In genomic region chr16:91649246-91649645, GRCm38 (mm10) we compare ENCODE assay signal across 8 mouse cellular contexts. TPM values are rescaled to one million over a fixed set of nuclear protein-coding genes. Genes with fewer than 3 reads are reported as not detected.
DNase-seq lines count a peak whose midpoint lies in the region; ATAC-seq and TF ChIP-seq lines count a peak whose summit lies in the region.

No protein-coding gene starts in this region.

- no peak for TF ChIP-seq RAD21 in MEL (IDR thresholded peaks at IDR 0.05; ENCODE audit: low read depth, low read length)

- no peak overlapping the region for H3K27ac ChIP-seq in heart, embryonic 12.5 days (ENCODE audit: poor library complexity, severe bottlenecking)
- no peak overlapping the region for H3K27ac ChIP-seq in MEL (ENCODE audit: control insufficient read depth, low read depth, low read length)
- H3K27ac ChIP-seq in hindbrain, embryonic 11.5 days (ENCODE audit: low read depth, low read length) = no peak overlapping the region
- H3K27ac ChIP-seq in midbrain, embryonic 11.5 days (ENCODE audit: low read depth, low read length) = no peak overlapping the region

- peak overlapping the region; percentile 79 for H3K4me2 ChIP-seq in heart, embryonic 12.5 days
- H3K4me2 ChIP-seq in hindbrain, embryonic 11.5 days (replicated peaks; ENCODE audit: low read depth, low read length) = peak overlapping the region; percentile 50
- H3K4me2 ChIP-seq in midbrain, embryonic 11.5 days = peak overlapping the region; percentile 51

- H3K9ac ChIP-seq in heart, embryonic 12.5 days = peak overlapping the region; percentile 57
- peak overlapping the region; percentile 100 for H3K9ac ChIP-seq in MEL (ENCODE audit: control insufficient read depth, low read depth, low read length, poor library complexity, severe bottlenecking)
- 0 out of 2 replicates have a peak overlapping the region, but pooled peaks have one; percentile 24 for H3K9ac ChIP-seq in hindbrain, embryonic 11.5 days (ENCODE audit: low read depth, low read length)
- peak overlapping the region; percentile 38; the same call in 1 of the 2 replicates for H3K9ac ChIP-seq in midbrain, embryonic 11.5 days (ENCODE audit: low read length)

- TF ChIP-seq EP300 in MEL (IDR thresholded peaks at IDR 0.05; ENCODE audit: low read depth in 1 of 2, low read length in 2 of 2) = no peak

- H3K27me3 ChIP-seq in heart, embryonic 12.5 days (replicated peaks) = no peaks in the 10 kb centered on the region
- no peaks in the 10 kb centered on the region for H3K27me3 ChIP-seq in MEL (ENCODE audit: control insufficient read depth in 1 of 2, insufficient read depth in 2 of 2, low read length in 2 of 2)
- H3K27me3 ChIP-seq in hindbrain, embryonic 11.5 days (ENCODE audit: control insufficient read depth, insufficient read depth, low read length) = no peaks in the 10 kb centered on the region
- no peaks in the 10 kb centered on the region for H3K27me3 ChIP-seq in midbrain, embryonic 11.5 days (ENCODE audit: control insufficient read depth, insufficient read depth, low read length)

- intact Hi-C loops in heart, postnatal 10 days (cut with DNase I) = loop anchor here (5.0 kb wide), 1 partner anchor 52 kb away; the partner anchor contains the start of gene Tmem50b

- no peak for DNase-seq in heart, postnatal 10 days
- DNase-seq in MEL (ENCODE audit: low read depth, low spot score) = peak; percentile 33
- no peak for DNase-seq in hindbrain, embryonic 11.5 days (ENCODE audit: low spot score)
- no peak for DNase-seq in midbrain, embryonic 11.5 days (ENCODE audit: low spot score, missing footprints)
- DNase-seq in Muller cell, postnatal 12 days (ENCODE audit: inconsistent ontology term) = no peak
- no peak for DNase-seq in layer of hippocampus, postnatal 36 days

- no peak for ATAC-seq in heart, embryonic 12.5 days (ENCODE audit: insufficient number of reproducible peaks, low FRiP score)
- ATAC-seq in hindbrain, embryonic 11.5 days (ENCODE audit: low FRiP score) = no peak
- ATAC-seq in midbrain, embryonic 11.5 days (ENCODE audit: low FRiP score) = no peak
- ATAC-seq in megakaryocyte-erythroid progenitor cell, adult 5-6 weeks (replicated peaks; ENCODE audit: low FRiP score, low TSS enrichment, poor library complexity, severe bottlenecking) = no peak

- H3K4me1 ChIP-seq in heart, embryonic 12.5 days (replicated peaks) = peaks cover 12% of the 10 kb centered on the region
- peaks cover 5 to 10% of the 10 kb centered on the region in 2 experiments; a peak in 3 of 4 replicates for H3K4me1 ChIP-seq in MEL (ENCODE audit: control insufficient read depth in 1 of 2, insufficient read depth in 2 of 2, low read length in 2 of 2)
- H3K4me1 ChIP-seq in hindbrain, embryonic 11.5 days (replicated peaks; ENCODE audit: control insufficient read depth, insufficient read depth, low read length) = 0 out of 2 replicates have a peak, but pooled peaks cover 4% of the 10 kb centered on the region
- peaks cover 5% of the 10 kb centered on the region; the same call in 1 of the 2 replicates for H3K4me1 ChIP-seq in midbrain, embryonic 11.5 days (ENCODE audit: control insufficient read depth, insufficient read depth, low read length)

- H3K4me3 ChIP-seq in heart, embryonic 12.5 days = peak overlapping the region; percentile 40
- H3K4me3 ChIP-seq in MEL (ENCODE audit: control insufficient read depth in 1 of 2, insufficient read depth in 1 of 2, low read depth in 2 of 2, low read length in 2 of 2) = peak overlapping the region; percentile 62 to 95
- H3K4me3 ChIP-seq in hindbrain, embryonic 11.5 days (ENCODE audit: low read depth, low read length) = peak overlapping the region; percentile 84
- H3K4me3 ChIP-seq in midbrain, embryonic 11.5 days (ENCODE audit: low read depth, low read length) = peak overlapping the region; percentile 69

- no peaks in the 10 kb centered on the region for H3K9me3 ChIP-seq in heart, embryonic 12.5 days (replicated peaks)
- no peaks in the 10 kb centered on the region for H3K9me3 ChIP-seq in MEL (replicated peaks; ENCODE audit: insufficient read depth, low read length)
- H3K9me3 ChIP-seq in hindbrain, embryonic 11.5 days (ENCODE audit: control insufficient read depth, low read length) = no peaks in the 10 kb centered on the region
- H3K9me3 ChIP-seq in midbrain, embryonic 11.5 days (ENCODE audit: control insufficient read depth, low read length) = no peaks in the 10 kb centered on the region

- TF ChIP-seq CTCF in MEL (IDR thresholded peaks at IDR 0.05 in 2 of 3, conservative IDR thresholded peaks at IDR 0.05 in 1 of 3; ENCODE audit: control insufficient read depth in 1 of 3, insufficient read depth in 1 of 3, low read depth in 2 of 3, low read length in 3 of 3, poor library complexity in 1 of 3, severe bottlenecking in 1 of 3) = no peak

- WGBS in heart, embryonic 12.5 days = 55% methylated on average over 3 of the region's 3 CpGs
- WGBS in hindbrain, embryonic 11.5 days = 73% methylated on average over 3 of the region's 3 CpGs
- 69% methylated on average over 3 of the region's 3 CpGs for WGBS in midbrain, embryonic 11.5 days

- TF ChIP-seq POLR2A in MEL (IDR thresholded peaks at IDR 0.05; ENCODE audit: control insufficient read depth in 1 of 2, insufficient read depth in 1 of 2, low read depth in 1 of 2, low read length in 2 of 2, poor library complexity in 1 of 2) = no peak

- peaks cover 21% of the 10 kb centered on the region for H3K36me3 ChIP-seq in heart, embryonic 12.5 days
- peaks cover 32 to 36% of the 10 kb centered on the region in 2 experiments for H3K36me3 ChIP-seq in MEL (ENCODE audit: control insufficient read depth in 1 of 2, insufficient read depth in 2 of 2, low read length in 2 of 2)
- H3K36me3 ChIP-seq in hindbrain, embryonic 11.5 days (ENCODE audit: control insufficient read depth, insufficient read depth, low read length) = peaks cover 5% of the 10 kb centered on the region; the same call in 1 of the 2 replicates
- peaks cover 10% of the 10 kb centered on the region for H3K36me3 ChIP-seq in midbrain, embryonic 11.5 days (ENCODE audit: control insufficient read depth, insufficient read depth, low read length)

- peaks cover 79% of the 10 kb centered on the region for H3K79me2 ChIP-seq in MEL (ENCODE audit: control insufficient read depth, insufficient read depth, low read length, poor library complexity)

RNA-seq across cellular contexts. Expression of gene Son, which starts 1.9 kb away (rescaled TPM):
- 97.8 and 103 TPM in 2 replicates for polyA plus RNA-seq in heart, embryonic 12.5 days (2016; fragmentation: Nextera tagmentation; extraction: Ambion mirVana)
- 100 to 1,000 TPM; 201 to 204 TPM for total RNA-seq in heart, postnatal 10 days (2021)
- total RNA-seq in MEL (2012; rRNA removed) = 93.6 and 102 TPM in 2 replicates
- polyA plus RNA-seq in MEL (2012; ENCODE audit: insufficient read depth in 1 of 2, insufficient read length in 2 of 2, low read depth in 1 of 2, low replicate concordance in 2 of 2, missing spikeins in 1 of 2) = 100 to 1,000 TPM; 157 to 182 TPM
- 141 and 180 TPM in 2 replicates for polyA plus RNA-seq in hindbrain, embryonic 11.5 days (2014; fragmentation: Nextera tagmentation; extraction: Ambion mirVana)
- 144 and 148 TPM in 2 replicates for polyA plus RNA-seq in midbrain, embryonic 11.5 days (2014; fragmentation: Nextera tagmentation; extraction: Ambion mirVana)
- total RNA-seq in megakaryocyte-erythroid progenitor cell, adult 5-6 weeks (2014; fragmentation: Nextera tagmentation) = 233 and 272 TPM in 2 replicates
- total RNA-seq in megakaryocyte-erythroid progenitor cell, adult 5-6 weeks (2017) = 196 and 233 TPM in 2 replicates
- total RNA-seq in layer of hippocampus, postnatal 36 days (2021) = 100 to 1,000 TPM; 241 to 252 TPM

RNA-seq across cellular contexts. Expression of gene Gart, which starts 2.5 kb away (rescaled TPM):
- polyA plus RNA-seq in heart, embryonic 12.5 days (2016; fragmentation: Nextera tagmentation; extraction: Ambion mirVana) = 87.4 and 90.7 TPM in 2 replicates
- 10 to 100 TPM; 56.2 to 63.4 TPM for total RNA-seq in heart, postnatal 10 days (2021)
- 400 and 417 TPM in 2 replicates for total RNA-seq in MEL (2012; rRNA removed)
- polyA plus RNA-seq in MEL (2012; ENCODE audit: insufficient read depth in 1 of 2, insufficient read length in 2 of 2, low read depth in 1 of 2, low replicate concordance in 2 of 2, missing spikeins in 1 of 2) = 100 to 1,000 TPM in 1 of 2 experiments, 10 to 100 TPM in 1; 94.0 to 509 TPM
- polyA plus RNA-seq in hindbrain, embryonic 11.5 days (2014; fragmentation: Nextera tagmentation; extraction: Ambion mirVana) = 82.5 and 94.2 TPM in 2 replicates
- polyA plus RNA-seq in midbrain, embryonic 11.5 days (2014; fragmentation: Nextera tagmentation; extraction: Ambion mirVana) = 107 and 111 TPM in 2 replicates
- total RNA-seq in megakaryocyte-erythroid progenitor cell, adult 5-6 weeks (2014; fragmentation: Nextera tagmentation) = 238 and 326 TPM in 2 replicates
- 560 and 702 TPM in 2 replicates for total RNA-seq in megakaryocyte-erythroid progenitor cell, adult 5-6 weeks (2017)
- total RNA-seq in layer of hippocampus, postnatal 36 days (2021) = 10 to 100 TPM; 44.4 to 46.0 TPM

RNA-seq across cellular contexts. Expression of gene Dnajc28, which starts 30.4 kb away (rescaled TPM):
- 3.5 and 3.8 TPM in 2 replicates for polyA plus RNA-seq in heart, embryonic 12.5 days (2016; fragmentation: Nextera tagmentation; extraction: Ambion mirVana)
- total RNA-seq in heart, postnatal 10 days (2021) = 10 to 100 TPM in 1 of 2 experiments, 1 to 10 TPM in 1; 9.5 to 11.7 TPM
- total RNA-seq in MEL (2012; rRNA removed) = 0.85 and 1.2 TPM in 2 replicates
- polyA plus RNA-seq in MEL (2012; ENCODE audit: insufficient read depth in 1 of 2, insufficient read length in 2 of 2, low read depth in 1 of 2, low replicate concordance in 2 of 2, missing spikeins in 1 of 2) = 1 to 10 TPM in 1 of 2 experiments, not detected in 1; 1.9 TPM
- 5.6 and 6.1 TPM in 2 replicates for polyA plus RNA-seq in hindbrain, embryonic 11.5 days (2014; fragmentation: Nextera tagmentation; extraction: Ambion mirVana)
- 5.8 and 6.0 TPM in 2 replicates for polyA plus RNA-seq in midbrain, embryonic 11.5 days (2014; fragmentation: Nextera tagmentation; extraction: Ambion mirVana)
- 2.2 and 2.5 TPM in 2 replicates for total RNA-seq in megakaryocyte-erythroid progenitor cell, adult 5-6 weeks (2014; fragmentation: Nextera tagmentation)
- total RNA-seq in megakaryocyte-erythroid progenitor cell, adult 5-6 weeks (2017) = 3.9 and 5.0 TPM in 2 replicates
- total RNA-seq in layer of hippocampus, postnatal 36 days (2021) = 10 to 100 TPM; 10.3 to 10.8 TPM

RNA-seq across cellular contexts. Expression of gene Donson, which starts 39.3 kb away (rescaled TPM):
- 20.9 and 22.5 TPM in 2 replicates for polyA plus RNA-seq in heart, embryonic 12.5 days (2016; fragmentation: Nextera tagmentation; extraction: Ambion mirVana)
- 1 to 10 TPM; 5.1 to 9.8 TPM for total RNA-seq in heart, postnatal 10 days (2021)
- 25.4 and 25.7 TPM in 2 replicates for total RNA-seq in MEL (2012; rRNA removed)
- polyA plus RNA-seq in MEL (2012; ENCODE audit: insufficient read depth in 1 of 2, insufficient read length in 2 of 2, low read depth in 1 of 2, low replicate concordance in 2 of 2, missing spikeins in 1 of 2) = 10 to 100 TPM in 1 of 2 experiments, not detected in 1; 33.9 TPM
- 33.4 and 38.5 TPM in 2 replicates for polyA plus RNA-seq in hindbrain, embryonic 11.5 days (2014; fragmentation: Nextera tagmentation; extraction: Ambion mirVana)
- 38.0 and 39.2 TPM in 2 replicates for polyA plus RNA-seq in midbrain, embryonic 11.5 days (2014; fragmentation: Nextera tagmentation; extraction: Ambion mirVana)
- total RNA-seq in megakaryocyte-erythroid progenitor cell, adult 5-6 weeks (2014; fragmentation: Nextera tagmentation) = 20.7 and 28.4 TPM in 2 replicates
- total RNA-seq in megakaryocyte-erythroid progenitor cell, adult 5-6 weeks (2017) = 44.6 and 49.3 TPM in 2 replicates
- total RNA-seq in layer of hippocampus, postnatal 36 days (2021) = 10 to 100 TPM; 22.2 to 27.2 TPM

RNA-seq across cellular contexts. Expression of gene Tmem50b, which starts 51.6 kb away (rescaled TPM):
- 57.4 and 60.8 TPM in 2 replicates for polyA plus RNA-seq in heart, embryonic 12.5 days (2016; fragmentation: Nextera tagmentation; extraction: Ambion mirVana)
- total RNA-seq in heart, postnatal 10 days (2021) = 10 to 100 TPM; 46.9 to 55.3 TPM
- 2.6 and 2.9 TPM in 2 replicates for total RNA-seq in MEL (2012; rRNA removed)
- polyA plus RNA-seq in MEL (2012; ENCODE audit: insufficient read depth in 1 of 2, insufficient read length in 2 of 2, low read depth in 1 of 2, low replicate concordance in 2 of 2, missing spikeins in 1 of 2) = 1 to 10 TPM in 1 of 2 experiments, not detected in 1; 9.5 TPM
- 54.7 and 55.9 TPM in 2 replicates for polyA plus RNA-seq in hindbrain, embryonic 11.5 days (2014; fragmentation: Nextera tagmentation; extraction: Ambion mirVana)
- 53.2 and 55.7 TPM in 2 replicates for polyA plus RNA-seq in midbrain, embryonic 11.5 days (2014; fragmentation: Nextera tagmentation; extraction: Ambion mirVana)
- 2.1 and 5.1 TPM in 2 replicates for total RNA-seq in megakaryocyte-erythroid progenitor cell, adult 5-6 weeks (2014; fragmentation: Nextera tagmentation)
- 0.38 and 2.9 TPM in 2 replicates for total RNA-seq in megakaryocyte-erythroid progenitor cell, adult 5-6 weeks (2017)
- 100 to 1,000 TPM; 115 to 124 TPM for total RNA-seq in layer of hippocampus, postnatal 36 days (2021)

Comparison
In these comparisons a context has a peak if more than half of its experiments do, and no peak if none do; other contexts are left out.
1. H3K9ac ChIP-seq: peak in every context shown above with its lines; median percentile 100 in MEL; 57 in heart, embryonic 12.5 days; 38 in midbrain, embryonic 11.5 days; 24 in hindbrain, embryonic 11.5 days.